Comparison of ENCODE assay signal across 22 mouse cellular contexts in the genomic region with DNA sequence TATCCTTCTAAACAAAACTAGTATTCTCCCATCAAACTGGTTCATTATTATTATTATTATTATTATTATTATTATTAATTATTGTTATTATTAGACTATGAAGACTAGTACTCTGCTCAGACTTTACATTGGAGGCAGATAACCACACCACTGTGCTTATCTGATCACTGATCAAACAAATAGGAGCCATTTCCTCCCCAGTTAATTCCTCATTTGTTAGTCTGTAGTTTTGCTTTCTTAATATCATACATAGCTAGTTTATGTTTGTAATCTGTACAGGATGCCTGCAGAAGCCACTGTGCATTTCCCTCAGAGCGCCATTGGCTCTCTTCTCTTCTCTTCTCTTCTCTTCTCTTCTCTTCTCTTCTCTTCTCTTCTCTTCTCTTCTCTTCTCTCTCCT.
"Had no signal": no experiment of that assay in that cellular context is flagged by ENCODE, and none has a peak within 500 bp of the region (broad histone marks: within the 10 kb centered on the region; RNA-seq: fewer than 3 reads in every experiment).

No protein-coding gene starts in this region.

- H3K36me3 ChIP-seq: liver, embryonic 13.5 days; liver, embryonic 15.5 days; lung, embryonic 15.5 days; midbrain, embryonic 13.5 days; midbrain, embryonic 15.5 days; neural tube, embryonic 13.5 days; neural tube, embryonic 15.5 days; stomach, embryonic 15.5 days had no signal

- H3K4me3 ChIP-seq: liver, embryonic 13.5 days; liver, embryonic 15.5 days; lung, embryonic 15.5 days; megakaryocyte, embryonic 14.5 days; midbrain, embryonic 13.5 days; midbrain, embryonic 15.5 days; myocyte; neural tube, embryonic 13.5 days; neural tube, embryonic 15.5 days; stomach, embryonic 15.5 days had no signal

- H3K9ac ChIP-seq: liver, embryonic 13.5 days; liver, embryonic 15.5 days; liver, postnatal 0 days; lung, embryonic 15.5 days; midbrain, embryonic 13.5 days; midbrain, embryonic 15.5 days; neural tube, embryonic 13.5 days; neural tube, embryonic 15.5 days; stomach, embryonic 15.5 days had no signal

- H3K4me1 ChIP-seq: midbrain, embryonic 15.5 days; stomach, embryonic 15.5 days had no signal

- H3K4me2 ChIP-seq: liver, embryonic 13.5 days; liver, embryonic 15.5 days; lung, embryonic 15.5 days; midbrain, embryonic 11.5 days; midbrain, embryonic 13.5 days; midbrain, embryonic 15.5 days; neural tube, embryonic 13.5 days; neural tube, embryonic 15.5 days; stomach, embryonic 15.5 days had no signal

- ATAC-seq: liver, postnatal 0 days; lung, postnatal 0 days; midbrain, embryonic 13.5 days; midbrain, embryonic 15.5 days had no signal

- DNase-seq: liver, embryonic 13.5 days; liver, postnatal 0 days; lung, adult 2 months; lung, postnatal 14 days; lung, postnatal 36 days; right cerebral cortex, postnatal 14 days; thymus, adult 2 months; thymus, postnatal 25 days; thymus, postnatal 4 days had no signal

- H3K27me3 ChIP-seq: liver, embryonic 13.5 days; liver, embryonic 15.5 days; lung, embryonic 15.5 days; megakaryocyte, embryonic 14.5 days; midbrain, embryonic 13.5 days; midbrain, embryonic 15.5 days; neural tube, embryonic 13.5 days; neural tube, embryonic 15.5 days; stomach, embryonic 15.5 days had no signal

- H3K27ac ChIP-seq: liver, embryonic 13.5 days; liver, embryonic 15.5 days; lung, embryonic 15.5 days; macrophage; midbrain, embryonic 13.5 days; midbrain, embryonic 15.5 days; neural tube, embryonic 13.5 days; neural tube, embryonic 15.5 days; stomach, embryonic 15.5 days; stomach, postnatal 0 days had no signal

- H3K9me3 ChIP-seq: liver, embryonic 13.5 days; liver, embryonic 15.5 days; lung, embryonic 15.5 days; megakaryocyte, embryonic 14.5 days; midbrain, embryonic 13.5 days; midbrain, embryonic 15.5 days; neural tube, embryonic 13.5 days; neural tube, embryonic 15.5 days; stomach, embryonic 15.5 days had no signal
